Mouse (Mus musculus): ENCODE data around the gene Dck. TPM values are rescaled to one million over a fixed set of nuclear protein-coding genes. Genes with fewer than 3 reads are reported as not detected.

Dck gene
- polyA plus RNA-seq, 1 experiment from 2014 or later = 93.0 TPM

Other genes starting within 250 kb of the Dck start
- 0.34 TPM in 1 of 2 replicates, not detected in the other for gene Jchain, start 237.1 kb upstream of the Dck start, polyA plus RNA-seq (2016; fragmentation: Nextera tagmentation; extraction: Ambion mirVana)
- gene Utp3, start 210.5 kb upstream of the Dck start, polyA plus RNA-seq (2016; fragmentation: Nextera tagmentation; extraction: Ambion mirVana) = 48.2 and 73.7 TPM in 2 replicates
- gene Rufy3, start 200.0 kb upstream of the Dck start, polyA plus RNA-seq (2016; fragmentation: Nextera tagmentation; extraction: Ambion mirVana) = 50.6 and 103 TPM in 2 replicates
- gene Grsf1, start 88.8 kb upstream of the Dck start, polyA plus RNA-seq (2016; fragmentation: Nextera tagmentation; extraction: Ambion mirVana) = 76.0 and 81.2 TPM in 2 replicates
- gene Mob1b, start 44.1 kb upstream of the Dck start, polyA plus RNA-seq (2016; fragmentation: Nextera tagmentation; extraction: Ambion mirVana) = 10.8 TPM in 2 replicates
- gene Slc4a4, start 121.8 kb downstream of the Dck start, polyA plus RNA-seq (2016; fragmentation: Nextera tagmentation; extraction: Ambion mirVana) = 2.0 and 2.5 TPM in 2 replicates